Mouse (Mus musculus) thymus, adult 2 months (tissue): Measurements from ENCODE around the gene Gm45015.

Source experiments
- CTCF ChIP-seq: fragments of 200-500 bp; IDR thresholded peaks from 2 replicates; pipeline ENCODE4 v1.5.1; 2012; ENCODE audit warnings: mild to moderate bottlenecking, control low read depth, low read length, moderate library complexity, borderline replicate concordance; ENCODE audit not compliant: control insufficient read depth, poor library complexity, insufficient read depth; ENCODE audit errors: extremely low read depth
- POLR2A ChIP-seq: fragments of 200-500 bp; IDR thresholded peaks from 2 replicates; pipeline ENCODE4 v1.6.1; 2012; ENCODE audit warnings: mild to moderate bottlenecking, low read length, control low read depth, moderate library complexity; ENCODE audit not compliant: control insufficient read depth, poor library complexity, insufficient read depth; ENCODE audit errors: extremely low read depth

GRCm38 (mm10) chrX:73342483-73342895 lies 5.8 kb upstream of the Gm45015 start, which contains the start of gene Zfp275:
- TF ChIP-seq CTCF = no peak
- TF ChIP-seq POLR2A = peak; percentile 75
